Mouse (Mus musculus) cortical plate, adult 2 months (tissue): ENCODE results near the gene Insl6.

Experiments used
- CTCF ChIP-seq: fragments of 200-500 bp; IDR thresholded peaks from 2 replicates; pipeline ENCODE4 v1.5.1; 2011; ENCODE audit warnings: mild to moderate bottlenecking, control low read depth, low read length; ENCODE audit not compliant: insufficient read depth; ENCODE audit errors: extremely low read depth
- POLR2A ChIP-seq: fragments of 200-500 bp; IDR thresholded peaks from 2 replicates; pipeline ENCODE4 v1.6.1; 2011; ENCODE audit warnings: mild to moderate bottlenecking, low read length, control low read depth; ENCODE audit not compliant: insufficient read depth; ENCODE audit errors: extremely low read depth

DNA sequence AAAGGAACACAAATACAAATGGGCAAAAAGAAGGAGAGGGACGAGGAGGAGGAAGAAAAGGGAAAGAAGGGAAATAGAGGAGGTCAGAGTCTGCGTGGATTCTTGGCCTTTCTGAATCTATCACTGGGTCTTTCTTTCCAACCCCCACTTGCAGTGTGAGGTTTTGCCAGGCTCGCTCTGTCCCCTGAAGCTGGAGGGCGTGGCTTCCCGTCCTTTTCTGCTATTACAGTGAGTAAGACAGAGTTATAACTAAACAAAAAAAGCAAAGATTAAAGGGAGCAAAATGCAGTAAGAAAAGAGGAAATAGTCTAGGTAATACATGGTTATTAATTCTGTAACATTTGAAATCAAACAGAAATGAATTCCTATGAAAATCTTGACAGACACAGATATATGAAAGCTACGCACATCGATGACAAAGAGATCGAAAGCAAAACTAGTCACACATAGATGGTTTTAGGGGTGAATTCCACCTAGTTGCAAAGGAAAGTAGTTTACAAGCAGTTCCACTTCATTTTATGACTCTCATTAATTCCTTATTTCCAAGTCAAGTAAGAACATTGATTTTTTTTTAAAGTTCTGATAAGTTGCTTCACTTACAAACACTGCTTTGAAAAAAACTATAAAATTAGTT is 1.6 kb downstream of the Insl6 start:
- no peak for TF ChIP-seq POLR2A
- no peak for TF ChIP-seq CTCF
